Mouse (Mus musculus): ENCODE results near the gene Myo1f. TPM values are rescaled to one million over a fixed set of nuclear protein-coding genes. Genes with fewer than 3 reads are reported as not detected.

The Myo1f gene
- polyA plus RNA-seq, 1 experiment from 2014 or later, result not detected

GRCm38 (mm10) chr17:33628621-33629486 lies 73.3 kb downstream of the Myo1f start, which contains the start of gene Zfp414:
Gene Zfp414, plus strand, starts transcription at chr17:33629090.
- ChIA-PET CTCF (interaction anchor here (0.8 to 1.1 kb wide), 2 partner anchors 9 to 90 kb away, joined by 4 read pairs; partner anchors contain the start of gene Pram1), POLR2A (interaction anchor here (0.6 to 1.1 kb wide), 4 partner anchors 57 to 183 kb away, joined by 4 to 7 read pairs (median 4); no protein-coding TSS in a partner anchor)
- DNase-seq (ENCODE audit: low read depth, low spot score), result peak; percentile 37
- in situ Hi-C loops (cut with MboI; ENCODE audit: low pct_unique_long_range_greater_than_20kb), result no loop called here
- ATAC-seq, result peak; percentile 88
- TF ChIP-seq CTCF (IDR thresholded peaks at IDR 0.05), result no peak
- no peaks in the 10 kb centered on the region for H3K27me3 ChIP-seq

GRCm38 (mm10) chr17:33629487-33630125 lies 74.1 kb downstream of the Myo1f start:
- H3K27me3 ChIP-seq, result no peaks in the 10 kb centered on the region
- POLR2A ChIA-PET, result interaction anchor here (0.6 to 1.1 kb wide), 4 partner anchors 56 to 182 kb away, joined by 4 to 7 read pairs (median 4); no protein-coding TSS in a partner anchor
- in situ Hi-C loops (cut with MboI; ENCODE audit: low pct_unique_long_range_greater_than_20kb), result no loop called here
- DNase-seq (ENCODE audit: low read depth, low spot score), result no peak
- peak; percentile 8 for ATAC-seq
- no peak for TF ChIP-seq CTCF (IDR thresholded peaks at IDR 0.05)
- CTCF ChIA-PET, result interaction anchor here (0.8 to 1.1 kb wide), 2 partner anchors 8 to 90 kb away, joined by 4 read pairs; partner anchors contain the start of gene Pram1

- in situ Hi-C loops (cut with MboI; ENCODE audit: low pct_unique_long_range_greater_than_20kb), result no loop called here
- no peak for ATAC-seq
- ChIA-PET CTCF (no interaction called here), POLR2A (interaction anchor here (0.8 to 1.1 kb wide), 2 partner anchors 10 to 105 kb away, joined by 3 to 4 read pairs; no protein-coding TSS in a partner anchor)
- DNase-seq (ENCODE audit: low read depth, low spot score), result no peak
- no peaks in the 10 kb centered on the region for H3K27me3 ChIP-seq
- TF ChIP-seq CTCF (IDR thresholded peaks at IDR 0.05), result no peak
Measured at GRCm38 (mm10) chr17:33630171-33630895, 74.8 kb downstream of the Myo1f start.

- in situ Hi-C loops (cut with MboI; ENCODE audit: low pct_unique_long_range_greater_than_20kb), result no loop called here
- POLR2A ChIA-PET, result interaction anchor here (1.1 kb wide), 1 partner anchor 9 kb away, joined by 3 read pairs; no protein-coding TSS in a partner anchor
- no peak for TF ChIP-seq CTCF (IDR thresholded peaks at IDR 0.05)
- CTCF ChIA-PET, result no interaction called here
- H3K27me3 ChIP-seq, result no peaks in the 10 kb centered on the region
- DNase-seq (ENCODE audit: low read depth, low spot score) (no peak), ATAC-seq (no peak)
Measured at GRCm38 (mm10) chr17:33631236-33631635, 75.7 kb downstream of the Myo1f start.

GRCm38 (mm10) chr17:33631796-33632195 lies 76.3 kb downstream of the Myo1f start:
- ChIA-PET CTCF (no interaction called here), POLR2A (no interaction called here)
- in situ Hi-C loops (cut with MboI; ENCODE audit: low pct_unique_long_range_greater_than_20kb), result no loop called here
- TF ChIP-seq CTCF (IDR thresholded peaks at IDR 0.05), result no peak
- DNase-seq (ENCODE audit: low read depth, low spot score) (no peak), ATAC-seq (no peak)
- no peaks in the 10 kb centered on the region for H3K27me3 ChIP-seq

GRCm38 (mm10) chr17:33637038-33637437 lies 81.5 kb downstream of the Myo1f start:
- ATAC-seq (no peak), DNase-seq (ENCODE audit: low read depth, low spot score) (no peak)
- CTCF ChIA-PET, result interaction anchor here (1.4 kb wide), 1 partner anchor 8 kb away, joined by 4 read pairs; the partner anchor contains the start of gene Zfp414
- in situ Hi-C loops (cut with MboI; ENCODE audit: low pct_unique_long_range_greater_than_20kb), result no loop called here
- H3K27me3 ChIP-seq, result no peaks in the 10 kb centered on the region
- TF ChIP-seq CTCF (IDR thresholded peaks at IDR 0.05), result no peak
- POLR2A ChIA-PET, result no interaction called here

- ChIA-PET CTCF (interaction anchor here (1.4 kb wide), 1 partner anchor 9 kb away, joined by 4 read pairs; the partner anchor contains the start of gene Zfp414), POLR2A (no interaction called here)
- ATAC-seq (no peak), DNase-seq (ENCODE audit: low read depth, low spot score) (no peak)
- TF ChIP-seq CTCF (IDR thresholded peaks at IDR 0.05), result no peak
- in situ Hi-C loops (cut with MboI; ENCODE audit: low pct_unique_long_range_greater_than_20kb), result no loop called here
- H3K27me3 ChIP-seq, result no peaks in the 10 kb centered on the region
Measured at GRCm38 (mm10) chr17:33637516-33638276, 82.2 kb downstream of the Myo1f start, which contains the start of gene Pram1. Gene Pram1, plus strand, starts transcription at chr17:33638056.

- H3K27me3 ChIP-seq, result no peaks in the 10 kb centered on the region
- in situ Hi-C loops (cut with MboI; ENCODE audit: low pct_unique_long_range_greater_than_20kb), result no loop called here
- no peak for TF ChIP-seq CTCF (IDR thresholded peaks at IDR 0.05)
- DNase-seq (ENCODE audit: low read depth, low spot score) (no peak), ATAC-seq (no peak)
- ChIA-PET POLR2A (interaction anchor here (0.9 kb wide), 1 partner anchor 9 kb away, joined by 3 read pairs; no protein-coding TSS in a partner anchor), CTCF (no interaction called here)
Measured at GRCm38 (mm10) chr17:33639743-33640142, 84.2 kb downstream of the Myo1f start.

- no peaks in the 10 kb centered on the region for H3K27me3 ChIP-seq
- no peak for TF ChIP-seq CTCF (IDR thresholded peaks at IDR 0.05)
- ATAC-seq (no peak), DNase-seq (ENCODE audit: low read depth, low spot score) (no peak)
- POLR2A ChIA-PET, result interaction anchor here (0.9 to 1.7 kb wide), 2 partner anchors 8 to 25 kb away, joined by 3 to 4 read pairs; no protein-coding TSS in a partner anchor
- CTCF ChIA-PET, result interaction anchor here (0.7 kb wide), 1 partner anchor 28 kb away, joined by 4 read pairs; no protein-coding TSS in a partner anchor
- in situ Hi-C loops (cut with MboI; ENCODE audit: low pct_unique_long_range_greater_than_20kb), result no loop called here
Measured at GRCm38 (mm10) chr17:33644068-33644467, 88.6 kb downstream of the Myo1f start.
